Mouse (Mus musculus): ENCODE data around the gene Notch2. TPM values are rescaled to one million over a fixed set of nuclear protein-coding genes. Genes with fewer than 3 reads are reported as not detected.

Notch2 gene
- polyA plus RNA-seq, 1 experiment = 6.6 TPM

DNA sequence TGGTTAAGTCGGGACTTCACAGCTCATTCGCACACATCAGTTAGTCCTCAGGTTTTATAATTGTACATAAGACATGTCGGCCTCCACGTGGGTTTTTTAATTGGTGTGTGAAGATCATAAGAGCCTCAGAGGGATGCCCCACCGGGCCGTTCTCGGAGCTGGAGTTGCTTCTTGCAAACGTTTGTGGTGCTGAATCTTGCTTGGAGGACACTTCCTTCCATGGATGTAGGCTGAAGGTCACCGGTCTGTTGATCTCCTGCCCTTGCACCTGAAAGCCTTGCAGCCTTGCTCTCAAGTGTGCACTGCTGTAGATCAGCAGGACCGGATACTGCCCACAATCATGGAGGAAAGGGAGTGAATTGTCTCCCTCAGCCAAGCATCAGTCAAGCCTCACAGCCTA is 137.7 kb downstream of the Notch2 start:
- 77% methylated on average over 10 of the region's 10 CpGs for WGBS

DNA sequence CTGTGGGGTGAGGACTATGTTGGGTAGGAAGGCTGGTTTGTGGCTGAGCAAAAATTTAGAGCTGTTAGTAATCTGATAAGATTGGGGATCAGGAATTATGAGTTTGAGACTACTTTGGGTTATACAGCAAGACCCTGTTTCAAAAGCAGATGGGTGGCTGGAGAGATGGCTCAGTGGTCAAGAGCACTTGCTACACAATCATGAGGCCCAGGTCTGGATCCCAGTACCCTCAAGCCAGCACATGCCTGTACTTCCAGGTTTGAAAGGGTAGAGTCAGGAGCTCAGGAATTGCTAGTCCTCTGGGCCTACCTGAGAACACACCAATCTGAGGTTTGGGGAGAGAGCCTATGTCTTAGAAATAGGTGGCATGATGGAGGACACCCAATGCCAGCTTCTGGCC is 140.1 kb downstream of the Notch2 start:
- TF ChIP-seq CTCF (IDR thresholded peaks at IDR 0.05; ENCODE audit: extremely low read depth, insufficient read length, insufficient replicate concordance, low read depth, low read length) (no peak), POLR2A (IDR thresholded peaks at IDR 0.05; ENCODE audit: low read depth, low read length) (no peak)
- peaks cover 2% of the 10 kb centered on the region; the same call in 1 of the 2 replicates for H3K36me3 ChIP-seq (ENCODE audit: control insufficient read depth, insufficient read depth, low read length)

More for the DNA sequence above, 137.7 kb downstream of the Notch2 start:
- no peak for TF ChIP-seq CTCF (IDR thresholded peaks at IDR 0.05; ENCODE audit: extremely low read depth, insufficient read length, insufficient replicate concordance, low read depth, low read length)
- TF ChIP-seq POLR2A (IDR thresholded peaks at IDR 0.05; ENCODE audit: low read depth, low read length) = no peak
- Histone ChIP-seq H3K4me3 (ENCODE audit: low read depth, low read length) (no peak overlapping the region), H3K27ac (ENCODE audit: insufficient read depth, low read depth, low read length) (no peak overlapping the region), H3K36me3 (ENCODE audit: control insufficient read depth, insufficient read depth, low read length) (peaks cover 16% of the 10 kb centered on the region), H3K4me1 (ENCODE audit: control insufficient read depth, insufficient read depth, insufficient read length, low read length) (no peaks in the 10 kb centered on the region), H3K27me3 (ENCODE audit: control insufficient read depth, insufficient read depth, low read length) (no peaks in the 10 kb centered on the region)

DNA sequence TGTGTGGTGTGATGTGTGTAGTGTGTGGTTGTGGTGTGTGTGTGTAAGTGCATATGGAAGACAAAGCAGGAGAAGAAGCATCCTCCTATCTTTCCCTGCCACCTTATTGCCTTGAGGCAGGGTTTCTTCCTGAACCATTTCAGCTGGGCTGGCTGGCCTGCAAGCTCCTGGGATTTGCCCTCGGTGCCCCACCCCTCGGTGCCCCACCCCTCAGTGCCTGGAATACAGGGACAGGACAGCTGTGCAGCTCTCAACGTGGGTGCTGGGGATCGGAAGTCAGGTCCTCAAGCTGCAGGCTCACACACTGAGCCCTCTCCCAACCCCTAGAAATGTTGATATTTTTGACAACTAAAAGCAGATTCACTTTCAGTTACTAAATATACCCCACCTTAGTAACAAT is 142.8 kb downstream of the Notch2 start:
- WGBS = 15% methylated on average over 4 of the region's 4 CpGs
- no peaks in the 10 kb centered on the region for H3K27me3 ChIP-seq (ENCODE audit: control insufficient read depth, insufficient read depth, low read length)

More for the DNA sequence above, 140.1 kb downstream of the Notch2 start:
- H3K27me3 ChIP-seq (ENCODE audit: control insufficient read depth, insufficient read depth, low read length) = no peaks in the 10 kb centered on the region
- no peak overlapping the region for H3K27ac ChIP-seq (ENCODE audit: insufficient read depth, low read depth, low read length)
- H3K4me1 ChIP-seq (ENCODE audit: control insufficient read depth, insufficient read depth, insufficient read length, low read length) = no peaks in the 10 kb centered on the region
- no peak overlapping the region for H3K4me3 ChIP-seq (ENCODE audit: low read depth, low read length)

DNA sequence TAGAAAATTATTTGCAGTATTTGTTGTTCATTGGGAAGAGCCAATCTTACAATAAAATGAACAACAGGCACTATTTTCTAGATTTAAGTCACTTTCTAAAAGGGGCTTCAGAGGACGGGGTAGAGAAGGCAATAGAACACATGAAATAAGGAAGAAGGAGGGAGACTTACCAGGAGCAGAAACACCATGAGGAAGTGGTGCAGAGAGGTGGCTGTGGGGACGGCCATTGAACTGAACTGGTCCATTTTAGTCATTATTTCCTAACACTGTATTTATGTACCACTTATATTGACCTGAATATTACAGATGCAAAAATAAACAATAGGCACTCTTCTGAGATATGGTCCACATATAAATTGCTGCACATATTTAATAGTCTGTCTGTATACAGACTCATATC is 143.7 kb downstream of the Notch2 start:
- H3K27ac ChIP-seq (ENCODE audit: insufficient read depth, low read depth, low read length) = no peak overlapping the region
- 53% methylated on average over 2 of the region's 2 CpGs for WGBS
- H3K4me3 ChIP-seq (ENCODE audit: low read depth, low read length) = no peak overlapping the region
- no peaks in the 10 kb centered on the region for H3K4me1 ChIP-seq (ENCODE audit: control insufficient read depth, insufficient read depth, insufficient read length, low read length)
- no peaks in the 10 kb centered on the region for H3K36me3 ChIP-seq (ENCODE audit: control insufficient read depth, insufficient read depth, low read length)
- TF ChIP-seq CTCF (IDR thresholded peaks at IDR 0.05; ENCODE audit: extremely low read depth, insufficient read length, insufficient replicate concordance, low read depth, low read length) (no peak), POLR2A (IDR thresholded peaks at IDR 0.05; ENCODE audit: low read depth, low read length) (no peak)
- no peaks in the 10 kb centered on the region for H3K27me3 ChIP-seq (ENCODE audit: control insufficient read depth, insufficient read depth, low read length)

More for the DNA sequence above, 142.8 kb downstream of the Notch2 start:
- TF ChIP-seq CTCF (IDR thresholded peaks at IDR 0.05; ENCODE audit: extremely low read depth, insufficient read length, insufficient replicate concordance, low read depth, low read length) = no peak
- no peak for TF ChIP-seq POLR2A (IDR thresholded peaks at IDR 0.05; ENCODE audit: low read depth, low read length)
- Histone ChIP-seq H3K4me3 (ENCODE audit: low read depth, low read length) (no peak overlapping the region), H3K27ac (ENCODE audit: insufficient read depth, low read depth, low read length) (no peak overlapping the region), H3K36me3 (ENCODE audit: control insufficient read depth, insufficient read depth, low read length) (no peaks in the 10 kb centered on the region), H3K4me1 (ENCODE audit: control insufficient read depth, insufficient read depth, insufficient read length, low read length) (no peaks in the 10 kb centered on the region)

DNA sequence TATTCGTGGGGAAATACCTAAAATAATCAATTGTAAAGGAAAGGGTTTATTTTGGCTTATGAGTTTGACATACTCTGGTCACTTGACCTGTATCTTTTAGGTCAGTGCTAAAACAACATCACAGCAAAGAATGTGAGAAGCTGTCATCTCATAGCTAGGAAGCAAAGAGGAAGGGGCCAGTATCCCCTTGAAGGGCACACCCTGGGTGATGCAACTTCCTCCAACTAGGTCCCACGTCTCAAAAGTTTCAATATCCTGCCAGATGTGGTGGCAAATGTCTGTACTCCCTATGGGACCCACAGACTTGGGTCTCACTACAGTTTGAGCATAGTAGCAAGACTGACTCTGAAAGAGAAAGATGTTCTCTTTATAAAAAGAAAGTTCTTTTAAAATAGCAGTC is 144.3 kb downstream of the Notch2 start:
- 38% methylated on average over 2 of the region's 2 CpGs for WGBS
- TF ChIP-seq POLR2A (IDR thresholded peaks at IDR 0.05; ENCODE audit: low read depth, low read length) (no peak), CTCF (IDR thresholded peaks at IDR 0.05; ENCODE audit: extremely low read depth, insufficient read length, insufficient replicate concordance, low read depth, low read length) (no peak)

DNA sequence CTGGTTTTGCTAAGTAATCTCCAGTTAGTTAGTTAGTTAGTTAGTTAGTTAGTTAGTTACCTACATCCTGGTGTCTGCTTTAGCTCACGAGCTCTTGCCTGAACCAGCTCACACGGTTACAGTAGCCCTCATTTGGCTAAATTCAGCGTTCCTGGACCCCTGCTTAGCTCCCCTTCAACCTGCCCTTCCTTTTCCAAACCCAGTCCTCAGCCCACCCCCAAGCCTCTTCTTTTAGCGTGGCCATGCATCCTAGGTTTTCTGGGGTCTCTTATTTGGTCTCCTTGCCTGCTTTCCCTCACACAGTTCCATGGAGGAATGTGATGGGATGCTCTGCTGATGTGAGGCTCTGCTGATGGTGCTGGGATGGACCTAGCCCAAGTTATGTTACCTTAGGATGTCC is 145.3 kb downstream of the Notch2 start:
- WGBS = 80% methylated on average over 4 of the region's 4 CpGs
- Histone ChIP-seq H3K4me3 (ENCODE audit: low read depth, low read length) (no peak overlapping the region), H3K36me3 (ENCODE audit: control insufficient read depth, insufficient read depth, low read length) (no peaks in the 10 kb centered on the region), H3K27ac (ENCODE audit: insufficient read depth, low read depth, low read length) (no peak overlapping the region), H3K27me3 (ENCODE audit: control insufficient read depth, insufficient read depth, low read length) (no peaks in the 10 kb centered on the region), H3K4me1 (ENCODE audit: control insufficient read depth, insufficient read depth, insufficient read length, low read length) (no peaks in the 10 kb centered on the region)
- TF ChIP-seq CTCF (IDR thresholded peaks at IDR 0.05; ENCODE audit: extremely low read depth, insufficient read length, insufficient replicate concordance, low read depth, low read length) (no peak), POLR2A (IDR thresholded peaks at IDR 0.05; ENCODE audit: low read depth, low read length) (no peak)

More for the DNA sequence above, 144.3 kb downstream of the Notch2 start:
- H3K4me3 ChIP-seq (ENCODE audit: low read depth, low read length) = no peak overlapping the region
- no peaks in the 10 kb centered on the region for H3K4me1 ChIP-seq (ENCODE audit: control insufficient read depth, insufficient read depth, insufficient read length, low read length)
- H3K27ac ChIP-seq (ENCODE audit: insufficient read depth, low read depth, low read length) = no peak overlapping the region
- H3K27me3 ChIP-seq (ENCODE audit: control insufficient read depth, insufficient read depth, low read length) = no peaks in the 10 kb centered on the region
- H3K36me3 ChIP-seq (ENCODE audit: control insufficient read depth, insufficient read depth, low read length) = no peaks in the 10 kb centered on the region

DNA sequence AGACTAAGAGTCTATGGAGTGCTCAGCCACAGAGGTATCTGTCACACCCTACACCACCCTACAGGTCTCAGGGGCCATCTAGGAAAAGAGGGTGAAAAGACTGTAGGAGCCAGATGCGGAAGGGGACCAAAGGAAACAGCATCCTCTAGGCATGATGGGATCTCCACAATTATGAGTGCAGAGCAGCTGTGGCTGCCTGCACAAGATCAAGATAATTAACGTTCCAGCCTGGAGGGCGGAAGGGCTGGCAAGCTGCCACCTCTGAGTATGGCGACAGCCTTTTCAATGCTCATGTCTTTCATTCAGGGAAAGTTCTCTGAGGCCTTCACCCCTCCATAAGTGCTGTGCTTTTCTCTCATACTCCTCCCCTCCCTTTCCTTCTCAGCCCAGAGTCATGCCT is 146.0 kb downstream of the Notch2 start:
- WGBS = 29% methylated on average over 4 of the region's 4 CpGs
- H3K4me1 ChIP-seq (ENCODE audit: control insufficient read depth, insufficient read depth, insufficient read length, low read length) = no peaks in the 10 kb centered on the region
- H3K36me3 ChIP-seq (ENCODE audit: control insufficient read depth, insufficient read depth, low read length) = no peaks in the 10 kb centered on the region
- no peak overlapping the region for H3K27ac ChIP-seq (ENCODE audit: insufficient read depth, low read depth, low read length)
- no peak overlapping the region for H3K4me3 ChIP-seq (ENCODE audit: low read depth, low read length)
- H3K27me3 ChIP-seq (ENCODE audit: control insufficient read depth, insufficient read depth, low read length) = no peaks in the 10 kb centered on the region
- TF ChIP-seq POLR2A (IDR thresholded peaks at IDR 0.05; ENCODE audit: low read depth, low read length) (no peak), CTCF (IDR thresholded peaks at IDR 0.05; ENCODE audit: extremely low read depth, insufficient read length, insufficient replicate concordance, low read depth, low read length) (no peak)

DNA sequence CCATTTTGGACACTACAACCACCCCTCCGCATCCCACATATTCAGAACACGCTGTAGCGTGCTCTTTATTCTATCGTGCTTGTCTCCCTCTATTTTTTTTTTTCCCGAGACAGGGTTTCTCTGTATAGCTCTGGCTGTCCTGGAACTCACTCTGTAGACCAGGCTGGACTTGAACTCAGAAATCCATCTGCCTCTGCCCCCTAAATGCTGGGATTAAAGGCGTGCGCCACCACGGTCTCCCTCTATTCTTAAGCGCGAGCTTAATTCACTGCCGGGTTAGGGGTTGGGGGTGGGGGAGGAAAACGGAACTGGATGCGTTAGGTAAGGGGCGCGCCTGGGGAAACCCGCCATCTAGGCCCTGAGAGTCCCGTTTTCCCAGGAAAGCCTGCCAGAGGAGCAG is 147.0 kb downstream of the Notch2 start, which contains the start of gene Adam30:
Gene Adam30, plus strand, starts transcription at position 301 of the 400 bp plus-strand sequence.
- no peak for TF ChIP-seq CTCF (IDR thresholded peaks at IDR 0.05; ENCODE audit: extremely low read depth, insufficient read length, insufficient replicate concordance, low read depth, low read length)
- no peak for TF ChIP-seq POLR2A (IDR thresholded peaks at IDR 0.05; ENCODE audit: low read depth, low read length)
- 88% methylated on average over 17 of the region's 17 CpGs for WGBS
- Histone ChIP-seq H3K27me3 (ENCODE audit: control insufficient read depth, insufficient read depth, low read length) (no peaks in the 10 kb centered on the region), H3K36me3 (ENCODE audit: control insufficient read depth, insufficient read depth, low read length) (no peaks in the 10 kb centered on the region), H3K4me3 (ENCODE audit: low read depth, low read length) (no peak within 1 kb of the TSS), H3K4me1 (ENCODE audit: control insufficient read depth, insufficient read depth, insufficient read length, low read length) (no peaks in the 10 kb centered on the region), H3K27ac (ENCODE audit: insufficient read depth, low read depth, low read length) (no peak within 1 kb of the TSS)
